Mouse (Mus musculus): ENCODE data around the gene H2-T3. TPM values are rescaled to one million over a fixed set of nuclear protein-coding genes. Genes with fewer than 3 reads are reported as not detected.

H2-T3 gene
- not detected for polyA plus RNA-seq (2014; fragmentation: Illumina TruSeq; extraction: RNeasy Lipid Tissue Mini Kit (QIAGEN cat#74804); ENCODE audit: low read depth, low replicate concordance)

GRCm38 (mm10) chr17:36190169-36190507, at the start of gene H2-T3:
H2-T3 (minus strand) TSS chr17:36190287.

GRCm38 (mm10) chr17:36168039-36168652, 21.9 kb downstream of the H2-T3 start, which contains the start of gene Gm8909:
Gm8909 (minus strand) TSS chr17:36168537.

Other genes starting within 250 kb of the H2-T3 start
- 95.3 TPM for gene Abcf1, start 220.5 kb downstream of the H2-T3 start, polyA plus RNA-seq (2014; fragmentation: Illumina TruSeq; extraction: RNeasy Lipid Tissue Mini Kit (QIAGEN cat#74804); ENCODE audit: low read depth, low replicate concordance)
- 5.8 TPM for gene Gnl1, start 210.4 kb downstream of the H2-T3 start, polyA plus RNA-seq (2014; fragmentation: Illumina TruSeq; extraction: RNeasy Lipid Tissue Mini Kit (QIAGEN cat#74804); ENCODE audit: low read depth, low replicate concordance)
- 8.7 TPM for gene Prr3, start 210.1 kb downstream of the H2-T3 start, polyA plus RNA-seq (2014; fragmentation: Illumina TruSeq; extraction: RNeasy Lipid Tissue Mini Kit (QIAGEN cat#74804); ENCODE audit: low read depth, low replicate concordance)
- 0.13 TPM for gene H2-T24, start 169.7 kb downstream of the H2-T3 start, polyA plus RNA-seq (2014; fragmentation: Illumina TruSeq; extraction: RNeasy Lipid Tissue Mini Kit (QIAGEN cat#74804); ENCODE audit: low read depth, low replicate concordance)
- gene H2-T23, start 157.4 kb downstream of the H2-T3 start, polyA plus RNA-seq (2014; fragmentation: Illumina TruSeq; extraction: RNeasy Lipid Tissue Mini Kit (QIAGEN cat#74804); ENCODE audit: low read depth, low replicate concordance): 0.38 TPM
- 0.71 TPM for gene H2-T22, start 147.5 kb downstream of the H2-T3 start, polyA plus RNA-seq (2014; fragmentation: Illumina TruSeq; extraction: RNeasy Lipid Tissue Mini Kit (QIAGEN cat#74804); ENCODE audit: low read depth, low replicate concordance)
- not detected for gene Gm6034, start 147.3 kb downstream of the H2-T3 start, polyA plus RNA-seq (2014; fragmentation: Illumina TruSeq; extraction: RNeasy Lipid Tissue Mini Kit (QIAGEN cat#74804); ENCODE audit: low read depth, low replicate concordance)
- not detected for gene Gm11127, start 131.9 kb downstream of the H2-T3 start, polyA plus RNA-seq (2014; fragmentation: Illumina TruSeq; extraction: RNeasy Lipid Tissue Mini Kit (QIAGEN cat#74804); ENCODE audit: low read depth, low replicate concordance)
- gene Gm19684, start 68.6 kb downstream of the H2-T3 start, polyA plus RNA-seq (2014; fragmentation: Illumina TruSeq; extraction: RNeasy Lipid Tissue Mini Kit (QIAGEN cat#74804); ENCODE audit: low read depth, low replicate concordance): not detected
- not detected for gene Gm7030, start 60.9 kb downstream of the H2-T3 start, polyA plus RNA-seq (2014; fragmentation: Illumina TruSeq; extraction: RNeasy Lipid Tissue Mini Kit (QIAGEN cat#74804); ENCODE audit: low read depth, low replicate concordance)
- not detected for gene Gm8909, start 21.8 kb downstream of the H2-T3 start, polyA plus RNA-seq (2014; fragmentation: Illumina TruSeq; extraction: RNeasy Lipid Tissue Mini Kit (QIAGEN cat#74804); ENCODE audit: low read depth, low replicate concordance)
- 6.4 TPM for gene Rpp21, start 67.8 kb upstream of the H2-T3 start, polyA plus RNA-seq (2014; fragmentation: Illumina TruSeq; extraction: RNeasy Lipid Tissue Mini Kit (QIAGEN cat#74804); ENCODE audit: low read depth, low replicate concordance)
- gene Trim39, start 82.0 kb upstream of the H2-T3 start, polyA plus RNA-seq (2014; fragmentation: Illumina TruSeq; extraction: RNeasy Lipid Tissue Mini Kit (QIAGEN cat#74804); ENCODE audit: low read depth, low replicate concordance): 45.3 TPM
- not detected for gene H2-M10.2, start 96.2 kb upstream of the H2-T3 start, polyA plus RNA-seq (2014; fragmentation: Illumina TruSeq; extraction: RNeasy Lipid Tissue Mini Kit (QIAGEN cat#74804); ENCODE audit: low read depth, low replicate concordance)
- gene H2-M10.1, start 135.9 kb upstream of the H2-T3 start, polyA plus RNA-seq (2014; fragmentation: Illumina TruSeq; extraction: RNeasy Lipid Tissue Mini Kit (QIAGEN cat#74804); ENCODE audit: low read depth, low replicate concordance): not detected
- not detected for gene H2-M10.3, start 178.1 kb upstream of the H2-T3 start, polyA plus RNA-seq (2014; fragmentation: Illumina TruSeq; extraction: RNeasy Lipid Tissue Mini Kit (QIAGEN cat#74804); ENCODE audit: low read depth, low replicate concordance)

Data from testis, adult 10 weeks (tissue).